Mouse (Mus musculus) kidney, adult 2 months (tissue): ENCODE results near the gene Ocrl. TPM values are rescaled to one million over a fixed set of nuclear protein-coding genes. Genes with fewer than 3 reads are reported as not detected.

Experiments
- DNase-seq: peaks from one replicate; pipeline ENCODE4 v3.0.0; 2021
- H3K27ac ChIP-seq: fragments of 200-500 bp; 2 replicates; pipeline ENCODE4 v1.5.1; 2012; ENCODE audit warnings: low read depth, low read length, control low read depth, inconsistent platforms; ENCODE audit not compliant: insufficient read depth
- H3K27me3 ChIP-seq: fragments of 200-500 bp; replicated peaks from 2 replicates; pipeline ENCODE4 v1.6.1; 2012; ENCODE audit warnings: mild to moderate bottlenecking, moderate library complexity, low read length, inconsistent platforms; ENCODE audit not compliant: control insufficient read depth, insufficient read depth
- H3K36me3 ChIP-seq: fragments of 200-500 bp; 2 replicates; pipeline ENCODE4 v1.6.1; 2012; ENCODE audit warnings: mild to moderate bottlenecking, moderate library complexity, low read length, inconsistent platforms; ENCODE audit not compliant: control insufficient read depth, insufficient read depth
- H3K4me1 ChIP-seq: fragments of 200-500 bp; 2 replicates; pipeline ENCODE4 v1.6.1; 2011; ENCODE audit warnings: low read length; ENCODE audit not compliant: control insufficient read depth, insufficient read depth
- H3K4me3 ChIP-seq: fragments of 200-500 bp; 2 replicates; pipeline ENCODE4 v1.5.1; 2011; ENCODE audit warnings: mild to moderate bottlenecking, low read depth, low read length, control low read depth; ENCODE audit not compliant: insufficient read depth
- CTCF ChIP-seq: fragments of 200-500 bp; conservative IDR thresholded peaks from 2 replicates; pipeline ENCODE4 v1.5.1; 2011; ENCODE audit warnings: low read depth, mild to moderate bottlenecking, control low read depth, low read length, moderate library complexity, mixed read lengths; ENCODE audit not compliant: insufficient read depth, insufficient read length
- POLR2A ChIP-seq: fragments of 200-500 bp; IDR thresholded peaks from one replicate; pipeline ENCODE4 v1.6.1; 2011; ENCODE audit warnings: low read depth, low read length, control low read depth
- WGBS: fragments of 180-500 bp; shearing (Covaris S2); methylation state at CpG from one replicate; pipeline ENCODE4 v1.1.7; 2018; 5-methylcytosine and 5-hydroxymethylcytosine counted together
- polyA plus RNA-seq: library from polyadenylated mRNA; depleted of rRNA; stranded (reverse); fragments of >200 nt; gene quantifications from 2 replicates; pipeline ENCODE4 v1.2.3, GENCODE M21; 2012; rRNA removed

The Ocrl gene
- 10.2 and 10.5 TPM in 2 replicates for polyA plus RNA-seq

DNA sequence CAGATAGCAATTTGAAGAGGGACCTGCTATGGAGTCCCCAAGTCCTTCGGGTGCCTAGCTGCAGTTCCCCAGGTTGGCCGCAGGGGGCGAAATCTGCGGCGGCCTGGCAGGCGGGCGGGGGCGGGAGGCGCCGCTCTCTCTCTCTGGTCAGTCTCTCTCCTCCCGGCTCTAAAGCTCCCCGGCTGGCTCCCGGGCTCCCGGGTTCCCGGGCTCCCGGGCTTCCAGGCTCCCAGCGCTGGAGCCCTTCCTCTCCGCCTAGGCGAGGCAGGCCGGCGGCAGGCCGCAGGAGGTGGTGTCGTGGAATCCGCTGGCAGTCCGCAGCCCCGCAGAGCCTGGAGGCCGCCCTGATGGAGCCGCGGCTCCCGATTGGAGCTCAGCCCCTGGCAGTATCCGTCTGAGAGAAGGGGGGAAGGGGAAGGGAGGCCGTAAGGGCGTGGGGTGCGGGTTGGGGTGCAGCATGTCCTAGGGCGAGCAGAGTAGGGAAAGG, at the start of gene Ocrl:
Gene Ocrl (plus strand): TSS at position 82 of the 487 bp plus-strand sequence.
- Histone ChIP-seq H3K4me3 (peak within 1 kb of the TSS; percentile 73), H3K4me1 (no peaks in the 10 kb centered on the region), H3K27ac (0 out of 2 replicates have a peak within 1 kb of the TSS, but pooled peaks have one; percentile 66), H3K36me3 (no peaks in the 10 kb centered on the region), H3K27me3 (no peaks in the 10 kb centered on the region)
- DNase-seq, result peak; percentile 65
- WGBS, result 1% methylated on average over 23 of the region's 35 CpGs
- TF ChIP-seq POLR2A (no peak), CTCF (peak; percentile 51)

DNA sequence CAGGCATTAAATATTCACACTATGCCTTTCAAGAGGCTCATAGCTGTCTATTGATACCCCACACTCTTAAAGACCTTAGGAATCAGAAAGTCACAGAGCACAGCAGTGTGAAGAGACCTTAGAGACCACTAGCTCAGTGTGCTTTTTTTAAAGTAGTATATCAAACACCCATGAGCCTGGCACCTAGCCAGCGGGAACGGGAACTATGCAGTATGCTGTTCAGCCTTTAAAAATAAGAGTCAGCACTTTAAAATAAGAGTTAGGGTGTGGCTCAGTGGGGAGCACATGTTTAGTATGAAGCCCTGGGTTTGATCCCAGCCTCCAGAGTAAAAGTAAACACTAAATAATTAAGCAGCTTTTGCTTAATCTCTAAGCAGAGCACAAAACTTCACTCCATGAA, 32.1 kb upstream of the Ocrl start:
- Histone ChIP-seq H3K4me1 (no peaks in the 10 kb centered on the region), H3K27ac (no peak overlapping the region), H3K4me3 (no peak overlapping the region), H3K36me3 (no peaks in the 10 kb centered on the region), H3K27me3 (no peaks in the 10 kb centered on the region)
- no peak for TF ChIP-seq CTCF
- DNase-seq, result peak; percentile 7
- 0% methylated on average over 2 of the region's 2 CpGs for WGBS

DNA sequence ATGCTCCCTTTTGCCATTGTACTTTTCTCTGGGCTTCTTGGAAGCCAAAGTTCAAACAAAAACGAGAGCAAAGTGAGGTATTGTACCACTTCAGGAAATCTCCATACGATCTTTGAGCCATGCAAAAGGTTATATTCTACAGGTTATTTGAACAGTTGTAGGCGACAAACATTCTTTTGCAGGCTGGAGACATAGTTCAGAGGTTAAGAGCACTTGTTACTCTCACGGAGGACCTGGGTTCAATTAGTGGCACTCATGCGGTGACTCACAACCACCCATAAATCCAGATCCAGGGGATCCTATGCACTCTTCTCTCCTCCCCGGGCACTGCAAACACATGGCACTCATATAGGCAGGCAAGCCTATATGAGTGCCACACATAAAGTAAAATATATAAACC, 29.4 kb upstream of the Ocrl start:
- no peak overlapping the region for H3K4me3 ChIP-seq
- 77% methylated on average over 6 of the region's 6 CpGs for WGBS
- H3K36me3 ChIP-seq, result no peaks in the 10 kb centered on the region
- DNase-seq, result no peak
- TF ChIP-seq CTCF (no peak), POLR2A (no peak)
- no peaks in the 10 kb centered on the region for H3K27me3 ChIP-seq
- H3K4me1 ChIP-seq, result no peaks in the 10 kb centered on the region
- H3K27ac ChIP-seq, result no peak overlapping the region

DNA sequence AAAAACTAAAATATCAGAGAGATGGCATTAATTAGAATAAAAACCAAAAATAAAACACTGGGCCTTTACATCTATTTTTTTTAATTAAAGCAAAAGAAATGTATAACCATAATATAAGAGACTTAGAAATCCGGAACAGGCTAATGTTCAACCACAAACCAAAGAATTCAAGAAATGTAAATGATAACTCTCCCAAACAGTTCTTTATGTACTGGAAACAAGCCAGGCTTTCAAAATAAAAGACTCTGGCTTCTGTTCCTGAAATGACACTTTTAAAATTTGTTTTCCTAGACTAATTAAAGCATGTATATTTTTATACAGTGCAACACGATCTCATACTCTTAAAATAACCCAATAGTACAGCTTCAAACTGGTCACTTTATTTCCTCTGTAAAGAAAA, 24.8 kb upstream of the Ocrl start:
- WGBS, result 39% methylated on average over 2 of the region's 2 CpGs
- TF ChIP-seq CTCF, result no peak
- no peak for TF ChIP-seq POLR2A
- no peaks in the 10 kb centered on the region for H3K36me3 ChIP-seq
- H3K27ac ChIP-seq, result no peak overlapping the region
- no peak overlapping the region for H3K4me3 ChIP-seq
- H3K4me1 ChIP-seq, result no peaks in the 10 kb centered on the region
- DNase-seq, result no peak
- H3K27me3 ChIP-seq, result no peaks in the 10 kb centered on the region

DNA sequence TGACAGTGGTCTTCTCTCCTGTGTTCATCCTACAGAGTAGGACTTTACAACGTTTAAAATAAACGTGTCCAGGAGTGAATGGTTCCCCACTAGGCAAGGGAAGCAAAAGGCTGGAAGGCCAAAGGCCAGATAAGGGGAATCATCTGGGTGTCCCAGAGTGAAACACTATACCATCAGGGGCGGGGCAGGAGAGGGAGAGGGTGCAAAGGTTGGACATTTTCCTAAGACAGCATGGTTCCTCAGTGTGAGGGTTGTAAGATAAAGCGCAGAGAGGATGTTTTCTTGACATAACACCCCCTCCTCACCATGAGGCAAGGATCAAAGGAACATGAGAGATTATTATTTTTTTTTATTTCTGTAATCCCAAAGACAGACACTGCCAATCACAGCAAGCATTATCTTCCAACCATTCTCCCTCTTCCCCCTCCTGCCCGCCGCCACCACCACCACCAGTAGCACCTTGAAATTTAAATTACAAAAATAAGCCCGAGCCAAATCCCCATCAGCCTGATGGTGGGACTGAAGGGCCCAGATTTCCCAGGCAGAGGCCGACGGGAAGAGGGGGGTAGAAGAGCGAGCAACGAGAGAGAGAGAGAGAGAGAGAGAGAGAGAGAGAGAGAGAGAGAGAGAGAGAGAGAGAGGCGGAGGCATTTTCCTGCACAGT, 20.8 kb upstream of the Ocrl start:
- no peak for DNase-seq
- 11% methylated on average over 11 of the region's 12 CpGs for WGBS

DNA sequence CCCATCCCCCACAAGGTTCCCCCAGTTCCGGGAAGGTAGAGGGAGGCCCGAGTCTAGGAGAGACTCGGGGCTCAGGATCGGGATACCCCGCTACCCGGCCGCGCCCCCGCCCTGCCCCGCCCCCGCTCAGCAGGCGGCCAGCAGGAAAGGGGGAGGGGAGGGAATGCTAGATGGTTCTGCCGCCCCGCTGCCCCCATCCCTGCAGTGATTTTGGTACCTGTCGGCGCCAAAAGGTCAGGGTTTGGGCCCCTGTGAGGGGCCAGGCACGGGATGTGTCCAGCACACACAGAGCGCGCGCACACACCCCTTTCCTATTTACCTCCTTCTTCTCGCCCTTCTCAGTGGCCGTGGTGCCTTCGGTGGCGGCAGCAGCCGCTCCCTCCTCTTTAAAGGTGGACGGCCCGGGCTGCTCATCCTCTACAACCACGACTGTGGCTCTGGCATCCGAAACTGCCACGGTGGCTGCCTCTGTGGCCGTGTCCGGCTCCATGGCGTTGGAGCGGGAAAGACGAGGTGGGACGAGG, 20.2 kb upstream of the Ocrl start:
- 1% methylated on average over 18 of the region's 36 CpGs for WGBS
- H3K27ac ChIP-seq, result no peak overlapping the region
- no peaks in the 10 kb centered on the region for H3K27me3 ChIP-seq
- peak; percentile 0 for DNase-seq
- TF ChIP-seq CTCF, result no peak
- no peak for TF ChIP-seq POLR2A
- H3K36me3 ChIP-seq, result no peaks in the 10 kb centered on the region
- peak overlapping the region; percentile 74 for H3K4me3 ChIP-seq
- no peaks in the 10 kb centered on the region for H3K4me1 ChIP-seq

More for the DNA sequence above, 20.8 kb upstream of the Ocrl start:
- Histone ChIP-seq H3K4me3 (peak overlapping the region; percentile 74), H3K27ac (no peak overlapping the region), H3K36me3 (no peaks in the 10 kb centered on the region), H3K27me3 (no peaks in the 10 kb centered on the region), H3K4me1 (no peaks in the 10 kb centered on the region)
- TF ChIP-seq POLR2A, result no peak
- no peak for TF ChIP-seq CTCF

DNA sequence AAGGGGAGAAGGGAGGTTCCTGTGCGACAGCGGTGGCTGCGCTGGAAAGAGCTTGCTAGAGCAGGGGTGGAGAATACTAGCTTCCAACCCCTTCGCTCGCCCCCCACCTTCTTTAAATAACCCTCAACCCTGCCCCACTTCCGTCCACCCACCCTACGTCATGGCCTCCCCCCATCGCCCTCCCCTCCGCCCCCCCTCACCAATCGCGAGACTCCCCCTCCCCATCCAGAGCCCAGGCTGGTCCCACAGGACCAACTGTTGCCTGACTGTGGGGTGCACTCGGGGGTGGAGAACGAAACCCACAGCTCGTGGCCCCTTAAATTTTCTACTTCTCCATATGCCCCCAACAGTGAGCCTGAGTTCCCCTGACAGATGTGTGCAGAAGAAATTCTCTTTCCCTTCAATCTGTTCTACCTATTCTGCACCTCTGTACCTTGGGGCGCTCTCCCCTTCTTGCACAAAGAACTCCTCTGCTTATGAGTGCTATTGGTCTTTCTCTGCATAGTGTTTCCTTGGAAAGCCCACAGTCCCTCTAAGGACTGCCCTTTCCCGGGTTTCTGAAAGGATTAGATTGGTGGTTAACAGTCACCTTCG, 19.7 kb upstream of the Ocrl start, which contains the start of gene Smarca1:
Gene Smarca1 (minus strand): TSS at position 544 of the 594 bp plus-strand sequence.
- Histone ChIP-seq H3K27ac (no peak within 1 kb of the TSS), H3K36me3 (no peaks in the 10 kb centered on the region), H3K4me1 (no peaks in the 10 kb centered on the region), H3K27me3 (no peaks in the 10 kb centered on the region), H3K4me3 (peak within 1 kb of the TSS; percentile 74)
- 3% methylated on average over 16 of the region's 17 CpGs for WGBS
- DNase-seq, result no peak
- TF ChIP-seq POLR2A (no peak), CTCF (no peak)
